Mouse (Mus musculus): ENCODE measurements around the gene Foxo6. TPM values are rescaled to one million over a fixed set of nuclear protein-coding genes. Genes with fewer than 3 reads are reported as not detected.

The Foxo6 gene
- 2.7 and 3.4 TPM in 2 replicates for polyA plus RNA-seq (2012; rRNA removed)

GRCm38 (mm10) chr4:120287290-120288111, at the start of gene Foxo6:
Gene Foxo6 (minus strand): TSS chr4:120287349.

Other genes starting within 250 kb of the Foxo6 start
- not detected in 2 replicates for gene AL607142.1, start 222.4 kb downstream of the Foxo6 start, polyA plus RNA-seq (2012; rRNA removed)
- gene Edn2, start 126.1 kb downstream of the Foxo6 start, polyA plus RNA-seq (2012; rRNA removed): 0.11 and 0.16 TPM in 2 replicates
- gene Scmh1, start 117.9 kb upstream of the Foxo6 start, polyA plus RNA-seq (2012; rRNA removed): 50.8 and 63.3 TPM in 2 replicates
- 0.04 and 0.09 TPM in 2 replicates for gene Slfnl1, start 244.9 kb upstream of the Foxo6 start, polyA plus RNA-seq (2012; rRNA removed)

Data from central nervous system, embryonic 11.5 days (tissue).